Mouse (Mus musculus): Measurements from ENCODE around the gene Asic2. TPM values are rescaled to one million over a fixed set of nuclear protein-coding genes. Genes with fewer than 3 reads are reported as not detected.

Gene Asic2
- total and polyA plus RNA-seq, 2 experiments from 2014 or later: 19.2 to 57.3 TPM

DNA sequence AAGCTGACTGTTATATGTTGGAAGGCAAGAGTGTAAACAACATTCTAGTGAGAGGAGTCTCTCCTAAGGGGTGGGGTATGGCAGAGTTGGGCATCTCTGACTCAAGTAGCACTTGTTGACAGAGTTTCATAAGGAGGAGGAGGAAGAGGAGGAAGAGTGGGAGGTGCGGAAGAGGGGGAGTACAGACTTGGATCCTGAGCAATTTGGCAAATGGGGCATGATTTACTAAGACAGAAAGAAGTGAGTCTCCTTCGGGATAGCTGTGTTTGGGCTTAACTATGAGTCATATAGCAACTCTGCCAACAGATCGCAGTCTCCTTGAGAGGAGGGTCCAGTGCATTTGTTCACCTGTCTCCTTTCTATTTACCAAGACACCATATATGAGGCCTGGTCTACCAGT is 549.1 kb downstream of the Asic2 start:
- no peaks in the 10 kb centered on the region for H3K4me1 ChIP-seq (ENCODE audit: insufficient read depth, low read length)
- TF ChIP-seq CTCF (IDR thresholded peaks at IDR 0.05; ENCODE audit: low read depth): no peak
- no peak overlapping the region for H3K4me3 ChIP-seq (ENCODE audit: low read length)
- no peaks in the 10 kb centered on the region for H3K9me3 ChIP-seq (ENCODE audit: low read length)
- DNase-seq (ENCODE audit: low spot score): no peak
- no peaks in the 10 kb centered on the region for H3K36me3 ChIP-seq (ENCODE audit: insufficient read depth, low read length)
- H3K9ac ChIP-seq (replicated peaks; ENCODE audit: low read length): no peak overlapping the region
- no peaks in the 10 kb centered on the region for H3K27me3 ChIP-seq (ENCODE audit: insufficient read depth, low read length)
- no peak overlapping the region for H3K4me2 ChIP-seq (ENCODE audit: low read depth, low read length)
- no peak for ATAC-seq
- H3K27ac ChIP-seq: no peak overlapping the region
- WGBS: 100% methylated on average over 3 of the region's 3 CpGs

DNA sequence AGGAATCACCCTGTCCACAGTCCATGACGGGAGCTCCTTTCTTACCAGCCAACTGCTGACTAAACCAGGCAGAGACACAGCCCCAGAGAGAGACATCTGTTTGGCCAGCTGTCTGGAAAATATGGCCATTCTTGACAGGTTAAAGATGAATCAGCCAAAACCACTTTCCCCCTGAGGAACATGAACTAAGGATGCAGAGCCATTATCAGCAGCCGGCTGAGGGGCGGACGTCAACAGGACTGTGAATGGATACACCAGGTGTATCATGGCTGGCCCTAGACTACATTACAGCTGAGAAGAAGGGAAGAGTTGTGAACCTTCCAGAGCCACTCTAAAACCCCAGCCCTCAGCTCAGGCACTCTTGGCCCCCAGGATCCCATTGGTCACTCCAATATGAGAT is 550.2 kb downstream of the Asic2 start:
- WGBS: 85% methylated on average over 4 of the region's 4 CpGs
- no peak for DNase-seq (ENCODE audit: low spot score)
- Histone ChIP-seq H3K27me3 (ENCODE audit: insufficient read depth, low read length) (no peaks in the 10 kb centered on the region), H3K36me3 (ENCODE audit: insufficient read depth, low read length) (no peaks in the 10 kb centered on the region), H3K9me3 (ENCODE audit: low read length) (no peaks in the 10 kb centered on the region), H3K9ac (replicated peaks; ENCODE audit: low read length) (no peak overlapping the region), H3K4me2 (ENCODE audit: low read depth, low read length) (no peak overlapping the region), H3K27ac (no peak overlapping the region), H3K4me3 (ENCODE audit: low read length) (no peak overlapping the region), H3K4me1 (ENCODE audit: insufficient read depth, low read length) (no peaks in the 10 kb centered on the region)
- TF ChIP-seq CTCF (IDR thresholded peaks at IDR 0.05; ENCODE audit: low read depth): no peak
- no peak for ATAC-seq

DNA sequence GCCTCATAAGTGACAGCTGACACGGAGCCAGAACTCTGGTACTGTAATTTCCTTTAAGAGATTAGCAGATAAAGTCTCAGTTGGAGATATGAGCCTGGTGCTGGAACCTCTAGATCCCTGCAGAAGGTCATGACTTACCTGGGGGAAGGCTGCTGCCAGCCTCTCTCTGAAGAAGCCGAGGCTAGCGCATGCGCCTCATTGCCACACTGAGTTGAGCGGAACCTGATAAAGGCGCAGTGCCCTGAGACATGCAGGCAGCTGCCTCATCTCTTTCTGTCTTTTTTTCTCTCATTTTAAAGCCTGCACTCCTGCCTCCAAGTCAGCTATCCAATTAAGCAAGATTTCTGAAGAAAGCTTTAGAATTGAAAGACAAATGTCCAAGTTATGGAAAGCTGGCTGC is 551.9 kb downstream of the Asic2 start:
- 67% methylated on average over 6 of the region's 6 CpGs for WGBS
- Histone ChIP-seq H3K27ac (peak overlapping the region; percentile 4; the same call in 1 of the 2 replicates), H3K4me3 (ENCODE audit: low read length) (no peak overlapping the region)

DNA sequence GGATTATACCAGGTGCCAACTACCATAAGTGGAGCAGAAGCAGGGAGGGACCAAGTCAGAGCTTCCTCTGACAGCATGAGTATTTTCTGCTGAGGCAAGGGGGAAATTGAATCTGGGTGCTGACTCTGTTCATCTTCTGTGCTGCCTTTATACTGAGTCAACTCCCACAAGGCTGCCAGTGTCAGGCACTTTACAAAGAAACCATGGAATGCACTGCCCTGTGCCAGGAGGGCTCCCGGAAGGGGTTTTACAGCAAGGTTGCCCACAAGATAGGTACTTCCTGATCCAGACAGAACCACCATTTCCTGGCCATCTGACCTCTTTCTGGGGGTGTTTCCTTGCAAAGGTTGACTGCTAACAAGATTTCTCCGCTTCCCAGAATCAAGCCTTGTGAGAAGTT is 553.7 kb downstream of the Asic2 start:
- H3K9ac ChIP-seq (replicated peaks; ENCODE audit: low read length): no peak overlapping the region
- H3K27me3 ChIP-seq (ENCODE audit: insufficient read depth, low read length): no peaks in the 10 kb centered on the region
- no peak overlapping the region for H3K4me3 ChIP-seq (ENCODE audit: low read length)
- H3K4me1 ChIP-seq (ENCODE audit: insufficient read depth, low read length): no peaks in the 10 kb centered on the region
- H3K27ac ChIP-seq: no peak overlapping the region
- no peak for DNase-seq (ENCODE audit: low spot score)
- no peak for TF ChIP-seq CTCF (IDR thresholded peaks at IDR 0.05; ENCODE audit: low read depth)
- no peak overlapping the region for H3K4me2 ChIP-seq (ENCODE audit: low read depth, low read length)
- 75% methylated on average over 2 of the region's 2 CpGs for WGBS
- no peaks in the 10 kb centered on the region for H3K36me3 ChIP-seq (ENCODE audit: insufficient read depth, low read length)
- no peaks in the 10 kb centered on the region for H3K9me3 ChIP-seq (ENCODE audit: low read length)
- ATAC-seq: no peak

More for the DNA sequence above, 551.9 kb downstream of the Asic2 start:
- Histone ChIP-seq H3K36me3 (ENCODE audit: insufficient read depth, low read length) (no peaks in the 10 kb centered on the region), H3K27me3 (ENCODE audit: insufficient read depth, low read length) (no peaks in the 10 kb centered on the region), H3K4me2 (ENCODE audit: low read depth, low read length) (no peak overlapping the region), H3K9ac (replicated peaks; ENCODE audit: low read length) (no peak overlapping the region), H3K4me1 (ENCODE audit: insufficient read depth, low read length) (no peaks in the 10 kb centered on the region), H3K9me3 (ENCODE audit: low read length) (no peaks in the 10 kb centered on the region)
- DNase-seq (ENCODE audit: low spot score) (peak; percentile 47), ATAC-seq (no peak)
- TF ChIP-seq CTCF (IDR thresholded peaks at IDR 0.05; ENCODE audit: low read depth): no peak

DNA sequence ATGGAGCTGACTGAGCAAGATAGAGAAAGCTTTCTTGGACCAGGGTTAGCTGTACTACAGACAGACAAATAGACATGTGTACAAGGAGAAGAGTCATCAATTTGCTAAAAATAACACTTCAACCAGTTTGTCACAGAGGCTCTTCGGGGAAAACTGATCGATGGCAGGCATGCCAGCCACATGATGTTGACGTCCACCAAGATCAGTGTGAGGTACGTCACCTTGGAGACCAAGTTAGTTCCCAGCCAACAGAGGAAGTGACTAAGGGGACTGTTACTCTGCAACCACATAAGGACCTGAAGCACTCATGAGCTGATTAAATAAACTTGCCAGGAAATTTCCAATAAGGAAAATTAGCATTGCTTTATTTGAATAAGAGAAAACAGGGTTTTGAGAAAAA is 557.0 kb downstream of the Asic2 start:
- no peak overlapping the region for H3K9ac ChIP-seq (replicated peaks; ENCODE audit: low read length)
- no peak for ATAC-seq
- no peaks in the 10 kb centered on the region for H3K4me1 ChIP-seq (ENCODE audit: insufficient read depth, low read length)
- H3K4me3 ChIP-seq (ENCODE audit: low read length): no peak overlapping the region
- TF ChIP-seq CTCF (IDR thresholded peaks at IDR 0.05; ENCODE audit: low read depth): no peak
- H3K27ac ChIP-seq: no peak overlapping the region
- H3K9me3 ChIP-seq (ENCODE audit: low read length): no peaks in the 10 kb centered on the region
- no peak for DNase-seq (ENCODE audit: low spot score)
- no peak overlapping the region for H3K4me2 ChIP-seq (ENCODE audit: low read depth, low read length)
- WGBS: 57% methylated on average over 4 of the region's 4 CpGs
- H3K27me3 ChIP-seq (ENCODE audit: insufficient read depth, low read length): no peaks in the 10 kb centered on the region
- no peaks in the 10 kb centered on the region for H3K36me3 ChIP-seq (ENCODE audit: insufficient read depth, low read length)

DNA sequence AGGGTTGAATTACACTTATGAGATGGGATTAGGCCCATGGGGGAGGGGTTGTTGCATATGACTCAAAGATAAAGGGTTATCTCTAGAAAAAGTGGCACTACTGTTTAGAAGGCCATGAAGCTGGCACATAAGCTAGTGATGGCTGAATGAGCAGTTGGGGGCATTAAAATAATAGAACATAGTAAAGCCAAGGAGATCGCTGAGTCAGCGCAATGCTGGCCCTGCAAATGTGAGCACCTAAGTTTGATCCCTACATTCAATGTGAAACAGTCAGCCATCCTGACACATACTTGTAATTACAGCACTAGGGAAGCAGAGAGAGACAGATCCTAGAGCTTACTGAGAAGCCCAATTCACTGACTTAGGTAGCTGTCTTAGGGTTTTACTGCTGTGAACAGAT is 562.3 kb downstream of the Asic2 start:
- Histone ChIP-seq H3K36me3 (ENCODE audit: insufficient read depth, low read length) (no peaks in the 10 kb centered on the region), H3K27ac (no peak overlapping the region), H3K9me3 (ENCODE audit: low read length) (no peaks in the 10 kb centered on the region), H3K4me3 (ENCODE audit: low read length) (no peak overlapping the region), H3K9ac (replicated peaks; ENCODE audit: low read length) (no peak overlapping the region), H3K27me3 (ENCODE audit: insufficient read depth, low read length) (no peaks in the 10 kb centered on the region), H3K4me2 (ENCODE audit: low read depth, low read length) (no peak overlapping the region), H3K4me1 (ENCODE audit: insufficient read depth, low read length) (no peaks in the 10 kb centered on the region)
- WGBS: 98% methylated on average over 2 of the region's 2 CpGs
- no peak for ATAC-seq
- DNase-seq (ENCODE audit: low spot score): no peak
- TF ChIP-seq CTCF (IDR thresholded peaks at IDR 0.05; ENCODE audit: low read depth): no peak

DNA sequence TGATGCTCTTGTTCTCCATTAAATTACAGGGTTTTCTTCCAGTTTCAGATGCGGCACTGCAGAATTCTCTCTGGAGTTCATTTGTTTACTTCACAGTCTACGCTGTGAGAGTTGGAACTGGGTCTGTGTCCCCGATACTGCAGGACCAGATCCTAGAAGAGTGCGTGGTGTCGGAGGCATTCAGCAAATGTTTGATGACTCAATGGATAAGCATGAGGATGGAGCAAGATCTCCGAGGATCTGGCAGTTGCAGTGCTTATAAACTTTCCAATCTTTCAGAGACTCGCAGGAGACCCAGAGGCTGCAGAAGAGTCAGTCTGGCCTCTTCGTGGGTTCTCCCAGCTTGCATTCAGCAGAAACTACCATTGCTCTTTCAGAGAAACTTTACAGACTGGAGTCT is 566.0 kb downstream of the Asic2 start:
- H3K9ac ChIP-seq (replicated peaks; ENCODE audit: low read length): no peak overlapping the region
- H3K36me3 ChIP-seq (ENCODE audit: insufficient read depth, low read length): no peaks in the 10 kb centered on the region
- no peak overlapping the region for H3K27ac ChIP-seq
- DNase-seq (ENCODE audit: low spot score): no peak
- H3K4me2 ChIP-seq (ENCODE audit: low read depth, low read length): no peak overlapping the region
- H3K4me1 ChIP-seq (ENCODE audit: insufficient read depth, low read length): no peaks in the 10 kb centered on the region
- no peaks in the 10 kb centered on the region for H3K27me3 ChIP-seq (ENCODE audit: insufficient read depth, low read length)
- ATAC-seq: no peak
- 89% methylated on average over 8 of the region's 8 CpGs for WGBS
- no peak for TF ChIP-seq CTCF (IDR thresholded peaks at IDR 0.05; ENCODE audit: low read depth)
- no peak overlapping the region for H3K4me3 ChIP-seq (ENCODE audit: low read length)
- no peaks in the 10 kb centered on the region for H3K9me3 ChIP-seq (ENCODE audit: low read length)

All from hindbrain, postnatal 0 days (tissue).